Mouse (Mus musculus) lung, postnatal 0 days (tissue): ENCODE data around the gene Kcnn3.

Experiments
- CTCF ChIP-seq: IDR thresholded peaks from 2 replicates; pipeline ENCODE4 v1.5.1; 2016; ENCODE audit warnings: antibody characterized with exemption, mild to moderate bottlenecking
- EP300 ChIP-seq: IDR thresholded peaks from 2 replicates; pipeline ENCODE4 v1.6.1; 2016; ENCODE audit warnings: antibody characterized with exemption, mild to moderate bottlenecking, control low read depth

GRCm38 (mm10) chr3:89492701-89493151, 27.2 kb upstream of the Kcnn3 start:
- TF ChIP-seq CTCF (no peak), EP300 (peak; percentile 84)
